Mouse (Mus musculus): ENCODE measurements at regions not wholly inside any gene's neighbourhood (a gene's known extent, or its start where the extent isn't known, plus 50 kb on each side); places are given as distances from the start of the nearest gene placed in this dataset.

- WGBS, result 86% methylated on average over 3 of the region's 3 CpGs
- Histone ChIP-seq H3K9me3 (no peaks in the 10 kb centered on the region; the same call in 1 of the 2 replicates), H3K27ac (no peak overlapping the region), H3K27me3 (ENCODE audit: poor library complexity, severe bottlenecking) (no peaks in the 10 kb centered on the region), H3K4me3 (no peak overlapping the region), H3K36me3 (replicated peaks) (no peaks in the 10 kb centered on the region), H3K4me1 (no peaks in the 10 kb centered on the region)
- no peak for DNase-seq (ENCODE audit: extremely low spot score, low spot score)
Measured at GRCm38 (mm10) chr12:97950072-97950471, 309.2 kb downstream of the Galc start.

GRCm38 (mm10) chr12:97947421-97947820, 311.8 kb downstream of the Galc start:
- no peak for DNase-seq (ENCODE audit: extremely low spot score, low spot score)
- H3K9me3 ChIP-seq, result no peaks in the 10 kb centered on the region; the same call in 1 of the 2 replicates
- H3K36me3 ChIP-seq (replicated peaks), result no peaks in the 10 kb centered on the region
- WGBS, result 91% methylated on average over 8 of the region's 8 CpGs
- no peaks in the 10 kb centered on the region for H3K4me1 ChIP-seq
- no peak overlapping the region for H3K27ac ChIP-seq
- H3K4me3 ChIP-seq, result no peak overlapping the region
- no peaks in the 10 kb centered on the region for H3K27me3 ChIP-seq (ENCODE audit: poor library complexity, severe bottlenecking)

- H3K27ac ChIP-seq, result no peak overlapping the region
- no peak overlapping the region for H3K4me3 ChIP-seq
- no peaks in the 10 kb centered on the region for H3K9me3 ChIP-seq
- no peaks in the 10 kb centered on the region for H3K27me3 ChIP-seq (ENCODE audit: poor library complexity, severe bottlenecking)
- WGBS, result 86% methylated on average over 5 of the region's 5 CpGs
- no peaks in the 10 kb centered on the region for H3K36me3 ChIP-seq (replicated peaks)
- DNase-seq (ENCODE audit: extremely low spot score, low spot score), result no peak
- H3K4me1 ChIP-seq, result no peaks in the 10 kb centered on the region
Measured at GRCm38 (mm10) chr12:97938361-97938760, 320.9 kb downstream of the Galc start.

- DNase-seq (ENCODE audit: extremely low spot score, low spot score), result no peak
- Histone ChIP-seq H3K27ac (no peak overlapping the region), H3K27me3 (ENCODE audit: poor library complexity, severe bottlenecking) (no peaks in the 10 kb centered on the region), H3K9me3 (no peaks in the 10 kb centered on the region), H3K4me3 (no peak overlapping the region), H3K36me3 (replicated peaks) (no peaks in the 10 kb centered on the region), H3K4me1 (peaks cover 3% of the 10 kb centered on the region)
- WGBS, result 91% methylated on average over 5 of the region's 5 CpGs
Measured at GRCm38 (mm10) chr12:97929877-97930276, 329.4 kb downstream of the Galc start.

- WGBS, result 83% methylated on average over 1 of the region's 1 CpGs
- H3K36me3 ChIP-seq (replicated peaks), result no peaks in the 10 kb centered on the region
- no peak for DNase-seq (ENCODE audit: extremely low spot score, low spot score)
Measured at GRCm38 (mm10) chr12:97927036-97927435, 332.2 kb downstream of the Galc start.

DNA sequence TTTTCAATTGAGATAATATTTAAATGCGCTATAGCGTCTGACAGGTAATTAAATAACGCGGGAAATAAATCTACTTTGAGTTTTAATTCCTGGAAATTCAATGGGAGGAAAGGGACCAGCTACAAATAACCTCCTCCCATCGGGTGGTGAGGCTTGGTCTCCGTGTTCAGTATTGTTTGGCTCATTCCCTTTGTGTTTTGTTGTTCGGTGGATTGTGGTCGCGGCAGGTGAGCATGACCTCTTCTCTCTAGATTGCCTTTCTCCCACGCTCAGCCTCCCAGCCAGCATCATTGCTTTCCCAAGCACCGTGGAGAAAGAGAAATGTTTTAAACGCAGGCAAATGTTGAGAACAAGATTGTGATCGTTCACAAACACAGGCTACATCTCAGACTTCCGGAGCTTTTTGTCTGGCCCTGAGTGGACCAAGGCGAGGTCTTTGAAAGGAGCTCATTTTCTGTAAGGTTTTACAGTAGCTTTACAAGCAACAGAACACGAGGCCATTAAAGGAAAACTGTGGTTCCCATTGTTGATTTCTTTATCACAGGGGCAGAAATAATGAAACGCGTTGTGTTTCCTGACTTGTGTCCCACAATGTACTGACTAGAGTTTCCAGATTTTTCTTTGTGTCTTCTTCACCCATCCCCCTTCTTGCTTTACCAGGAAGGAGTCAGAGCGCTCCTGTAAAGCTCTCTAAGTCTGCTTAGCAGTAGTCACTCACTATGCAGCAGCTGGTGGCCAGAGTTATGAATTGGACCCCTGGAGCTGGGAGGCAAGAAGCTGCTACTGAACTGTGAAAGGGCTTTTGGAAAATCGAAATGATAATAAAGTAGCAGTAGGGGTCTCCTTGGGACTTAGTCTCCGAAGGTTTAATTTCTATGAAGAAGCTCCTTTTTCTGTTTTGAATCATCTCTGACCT, 337.7 kb downstream of the Galc start:
- DNase-seq (ENCODE audit: extremely low spot score, low spot score), result no peak
- peak overlapping the region; percentile 66; the same call in 1 of the 2 replicates for H3K27ac ChIP-seq
- 55% methylated on average over 21 of the region's 21 CpGs for WGBS

More at GRCm38 (mm10) chr12:97927036-97927435, 332.2 kb downstream of the Galc start:
- H3K4me3 ChIP-seq, result no peak overlapping the region
- H3K9me3 ChIP-seq, result no peaks in the 10 kb centered on the region
- H3K27me3 ChIP-seq (ENCODE audit: poor library complexity, severe bottlenecking), result no peaks in the 10 kb centered on the region
- peaks cover 3% of the 10 kb centered on the region for H3K4me1 ChIP-seq
- H3K27ac ChIP-seq, result no peak overlapping the region

DNA sequence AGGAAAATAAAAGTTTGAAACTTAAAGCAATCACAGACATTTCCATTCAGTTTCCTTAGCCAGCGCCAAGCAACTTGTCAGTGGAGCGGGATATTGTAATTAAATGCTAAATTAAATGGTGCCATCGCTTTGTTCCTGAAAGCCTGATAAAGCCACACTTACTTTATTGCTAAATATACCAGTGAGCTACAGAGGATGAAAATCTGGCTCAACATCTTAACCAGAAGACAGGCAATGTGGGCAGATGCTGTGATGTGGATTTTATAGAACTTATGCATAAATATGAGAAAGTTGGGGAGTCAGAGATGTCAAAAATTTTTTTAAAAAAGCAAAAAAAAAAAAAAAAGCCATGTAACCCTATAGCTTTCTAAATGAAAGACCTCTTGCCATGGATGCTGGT, 340.8 kb downstream of the Galc start:
- WGBS, result 94% methylated on average over 3 of the region's 3 CpGs
- Histone ChIP-seq H3K36me3 (replicated peaks) (no peaks in the 10 kb centered on the region), H3K27ac (no peak overlapping the region)

More for the DNA sequence above, 337.7 kb downstream of the Galc start:
- Histone ChIP-seq H3K9me3 (no peaks in the 10 kb centered on the region), H3K4me3 (no peak overlapping the region), H3K36me3 (replicated peaks) (no peaks in the 10 kb centered on the region), H3K4me1 (peaks cover 9% of the 10 kb centered on the region), H3K27me3 (ENCODE audit: poor library complexity, severe bottlenecking) (no peaks in the 10 kb centered on the region)

GRCm38 (mm10) chr12:97915026-97915425, 344.2 kb downstream of the Galc start:
- H3K4me1 ChIP-seq, result no peaks in the 10 kb centered on the region
- no peak overlapping the region for H3K4me3 ChIP-seq
- DNase-seq (ENCODE audit: extremely low spot score, low spot score), result no peak
- H3K27me3 ChIP-seq (ENCODE audit: poor library complexity, severe bottlenecking), result no peaks in the 10 kb centered on the region
- 67% methylated on average over 4 of the region's 4 CpGs for WGBS
- H3K27ac ChIP-seq, result no peak overlapping the region
- H3K9me3 ChIP-seq, result no peaks in the 10 kb centered on the region
- no peaks in the 10 kb centered on the region for H3K36me3 ChIP-seq (replicated peaks)

More for the DNA sequence above, 340.8 kb downstream of the Galc start:
- peaks cover 9% of the 10 kb centered on the region for H3K4me1 ChIP-seq
- H3K27me3 ChIP-seq (ENCODE audit: poor library complexity, severe bottlenecking), result no peaks in the 10 kb centered on the region
- H3K4me3 ChIP-seq, result no peak overlapping the region
- no peaks in the 10 kb centered on the region for H3K9me3 ChIP-seq
- DNase-seq (ENCODE audit: extremely low spot score, low spot score), result no peak

- Histone ChIP-seq H3K4me1 (no peaks in the 10 kb centered on the region), H3K4me3 (no peak overlapping the region), H3K36me3 (replicated peaks) (no peaks in the 10 kb centered on the region), H3K27ac (no peak overlapping the region), H3K27me3 (ENCODE audit: poor library complexity, severe bottlenecking) (no peaks in the 10 kb centered on the region), H3K9me3 (no peaks in the 10 kb centered on the region)
- 84% methylated on average over 1 of the region's 1 CpGs for WGBS
- no peak for DNase-seq (ENCODE audit: extremely low spot score, low spot score)
Measured at GRCm38 (mm10) chr12:97912730-97913129, 346.5 kb downstream of the Galc start.

DNA sequence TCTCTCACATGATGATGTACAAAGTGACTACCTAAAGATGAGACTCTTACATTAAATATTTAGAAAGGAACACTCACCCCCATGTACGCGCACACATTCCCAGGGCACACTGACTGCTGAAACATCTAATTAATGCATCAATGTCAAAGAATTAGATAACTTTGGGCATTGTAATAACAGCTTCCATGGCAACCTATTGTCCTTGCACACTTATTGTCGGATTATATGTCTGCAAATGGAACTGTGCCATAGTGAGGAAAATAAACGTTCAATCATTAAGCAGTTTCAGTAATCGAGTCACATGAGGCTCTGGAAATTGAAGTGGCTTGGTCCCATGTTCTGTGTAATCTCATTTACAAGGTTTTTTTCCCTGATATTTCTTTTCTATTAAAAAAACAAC, 360.0 kb downstream of the Galc start:
- H3K27me3 ChIP-seq (ENCODE audit: poor library complexity, severe bottlenecking), result no peaks in the 10 kb centered on the region
- H3K9me3 ChIP-seq, result no peaks in the 10 kb centered on the region
- no peak overlapping the region for H3K27ac ChIP-seq
- 86% methylated on average over 5 of the region's 5 CpGs for WGBS
- H3K4me3 ChIP-seq, result no peak overlapping the region
- H3K36me3 ChIP-seq (replicated peaks), result no peaks in the 10 kb centered on the region
- DNase-seq (ENCODE audit: extremely low spot score, low spot score), result no peak
- peaks cover 12% of the 10 kb centered on the region for H3K4me1 ChIP-seq

- Histone ChIP-seq H3K27ac (no peak overlapping the region), H3K4me3 (no peak overlapping the region), H3K9me3 (no peaks in the 10 kb centered on the region), H3K36me3 (replicated peaks) (no peaks in the 10 kb centered on the region), H3K4me1 (peaks cover 8% of the 10 kb centered on the region), H3K27me3 (ENCODE audit: poor library complexity, severe bottlenecking) (no peaks in the 10 kb centered on the region)
- DNase-seq (ENCODE audit: extremely low spot score, low spot score), result no peak
- 87% methylated on average over 2 of the region's 2 CpGs for WGBS
Measured at GRCm38 (mm10) chr12:97898178-97898577, 361.1 kb downstream of the Galc start.

GRCm38 (mm10) chr12:97895981-97896380, 363.3 kb downstream of the Galc start:
- H3K27me3 ChIP-seq (ENCODE audit: poor library complexity, severe bottlenecking), result no peaks in the 10 kb centered on the region
- 98% methylated on average over 2 of the region's 2 CpGs for WGBS

GRCm38 (mm10) chr12:97888801-97889455, 370.3 kb downstream of the Galc start:
- Histone ChIP-seq H3K27ac (peak overlapping the region; percentile 56; the same call in 1 of the 2 replicates), H3K4me3 (peak overlapping the region; percentile 10; the same call in 1 of the 2 replicates), H3K36me3 (replicated peaks) (no peaks in the 10 kb centered on the region), H3K9me3 (no peaks in the 10 kb centered on the region), H3K27me3 (ENCODE audit: poor library complexity, severe bottlenecking) (peaks cover 9% of the 10 kb centered on the region; the same call in 1 of the 2 replicates), H3K4me1 (peaks cover 19% of the 10 kb centered on the region)
- 15% methylated on average over 12 of the region's 12 CpGs for WGBS
- no peak for DNase-seq (ENCODE audit: extremely low spot score, low spot score)

More at GRCm38 (mm10) chr12:97895981-97896380, 363.3 kb downstream of the Galc start:
- no peak for DNase-seq (ENCODE audit: extremely low spot score, low spot score)
- Histone ChIP-seq H3K27ac (no peak overlapping the region), H3K9me3 (no peaks in the 10 kb centered on the region), H3K4me3 (no peak overlapping the region), H3K4me1 (peaks cover 8% of the 10 kb centered on the region), H3K36me3 (replicated peaks) (no peaks in the 10 kb centered on the region)

All from forebrain, embryonic 10.5 days (tissue).